8 mouse cellular contexts compared by ENCODE assay signal in the genomic region with DNA sequence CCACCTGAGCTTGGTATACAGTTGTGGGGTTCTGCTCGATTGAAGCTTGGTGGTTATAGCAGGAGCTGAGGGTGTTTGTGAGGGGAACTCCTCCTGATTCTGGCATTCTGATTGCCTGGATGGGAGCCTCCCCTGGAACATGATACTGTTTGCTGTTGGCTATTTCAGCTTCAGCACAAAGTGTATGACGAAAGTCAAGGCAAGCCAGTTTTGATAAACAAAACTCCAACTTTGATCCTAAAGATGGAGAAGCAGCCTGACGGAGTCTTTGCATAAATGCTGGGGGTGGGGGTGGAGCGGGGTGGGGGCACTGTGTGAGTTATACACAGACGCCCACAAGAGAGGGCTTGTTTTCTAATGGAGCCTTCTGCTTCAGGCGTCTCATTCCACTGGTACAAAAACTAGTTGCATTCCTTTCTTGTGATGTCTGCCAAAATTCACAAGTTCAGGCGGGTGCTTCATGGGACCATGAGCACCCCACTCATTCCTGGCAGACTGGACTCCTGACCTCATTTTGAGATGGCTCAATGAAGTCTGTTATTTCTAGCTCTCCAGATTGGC. TPM values are rescaled to one million over a fixed set of nuclear protein-coding genes. Genes with fewer than 3 reads are reported as not detected.
DNase-seq lines count a peak whose midpoint lies in the region; ATAC-seq and TF ChIP-seq lines count a peak whose summit lies in the region.

No protein-coding gene starts in this region.

- peak; percentile 5 to 30 for DNase-seq in adrenal gland, adult (ENCODE audit: inconsistent age in 2 of 2, low spot score in 1 of 2)
- no peak for DNase-seq in adrenal gland, postnatal 4 days (ENCODE audit: low spot score in 2 of 2)
- DNase-seq in ovary, postnatal 14 days (ENCODE audit: low spot score): peak; percentile 24
- no peak for DNase-seq in ovary, postnatal 10 days (ENCODE audit: low spot score)
- DNase-seq in kidney, adult 2 months: peak; percentile 90
- peak; percentile 12 for DNase-seq in mesoderm, embryonic 11.5 days (ENCODE audit: low read depth, low spot score)
- DNase-seq in midbrain, embryonic 14.5 days: no peak

- 19% methylated on average over 7 of the region's 7 CpGs for WGBS in kidney, adult 2 months
- WGBS in midbrain, embryonic 14.5 days: 71% methylated on average over 7 of the region's 7 CpGs

- no peak for TF ChIP-seq POLR2A in kidney, adult 2 months (IDR thresholded peaks at IDR 0.05; ENCODE audit: low read depth, low read length)

- no peaks in the 10 kb centered on the region for H3K27me3 ChIP-seq in kidney, adult 2 months (replicated peaks; ENCODE audit: control insufficient read depth, insufficient read depth, low read length)
- H3K27me3 ChIP-seq in midbrain, embryonic 14.5 days (ENCODE audit: control insufficient read depth, insufficient read depth, low read length): no peaks in the 10 kb centered on the region

- ATAC-seq in monocyte, adult 5-6 weeks (replicated peaks; ENCODE audit: insufficient number of reproducible peaks, low FRiP score, low TSS enrichment, poor library complexity, severe bottlenecking): no peak
- ATAC-seq in midbrain, embryonic 14.5 days (ENCODE audit: low FRiP score, low TSS enrichment): no peak

- no peak overlapping the region for H3K4me2 ChIP-seq in midbrain, embryonic 14.5 days (ENCODE audit: low read length)

- no peak for TF ChIP-seq CTCF in kidney, adult 2 months (conservative IDR thresholded peaks at IDR 0.05; ENCODE audit: insufficient read depth, insufficient read length, low read depth, low read length)

- no peaks in the 10 kb centered on the region for H3K9me3 ChIP-seq in midbrain, embryonic 14.5 days (ENCODE audit: control insufficient read depth, low read length)

- peak overlapping the region; percentile 5; the same call in 1 of the 2 replicates for H3K27ac ChIP-seq in kidney, adult 2 months (ENCODE audit: insufficient read depth, low read depth, low read length)
- no peak overlapping the region for H3K27ac ChIP-seq in midbrain, embryonic 14.5 days (replicated peaks; ENCODE audit: low read depth, low read length)

- H3K4me3 ChIP-seq in kidney, adult 2 months (ENCODE audit: insufficient read depth, low read depth, low read length): no peak overlapping the region
- no peak overlapping the region for H3K4me3 ChIP-seq in midbrain, embryonic 14.5 days (replicated peaks; ENCODE audit: low read depth, low read length)

- no peaks in the 10 kb centered on the region for H3K36me3 ChIP-seq in kidney, adult 2 months (ENCODE audit: control insufficient read depth, insufficient read depth, low read length)
- no peaks in the 10 kb centered on the region for H3K36me3 ChIP-seq in midbrain, embryonic 14.5 days (ENCODE audit: control insufficient read depth, insufficient read depth, low read length)

- peaks cover 16% of the 10 kb centered on the region; the same call in 1 of the 2 replicates for H3K4me1 ChIP-seq in kidney, adult 2 months (ENCODE audit: control insufficient read depth, insufficient read depth, low read length)
- no peaks in the 10 kb centered on the region for H3K4me1 ChIP-seq in midbrain, embryonic 14.5 days (ENCODE audit: control insufficient read depth, insufficient read depth, low read length)

- H3K9ac ChIP-seq in midbrain, embryonic 14.5 days (replicated peaks; ENCODE audit: low read length): no peak overlapping the region

RNA-seq across cellular contexts. Expression of a gene that starts 30.2 kb away (rescaled TPM):
- 100 to 1,000 TPM; 275 to 276 TPM for total RNA-seq in adrenal gland, postnatal 4 days (2021)
- polyA plus RNA-seq in kidney, adult 2 months (2012; rRNA removed): 344 and 370 TPM in 2 replicates
- total RNA-seq in monocyte, adult 5-6 weeks (2017): 28.5 to 79.3 TPM (median 45.6 TPM) in 3 replicates
- 117 and 130 TPM in 2 replicates for polyA plus RNA-seq in midbrain, embryonic 14.5 days (2014; fragmentation: Nextera tagmentation; extraction: Ambion mirVana)

RNA-seq across cellular contexts. Expression of a gene that starts 31.2 kb away (rescaled TPM):
- total RNA-seq in adrenal gland, postnatal 4 days (2021): 1 to 10 TPM; 4.5 to 5.2 TPM
- 10.4 and 12.7 TPM in 2 replicates for polyA plus RNA-seq in kidney, adult 2 months (2012; rRNA removed)
- total RNA-seq in monocyte, adult 5-6 weeks (2017): 0.43 to 2.3 TPM (median 2.0 TPM) in 3 replicates
- 20.2 and 22.0 TPM in 2 replicates for polyA plus RNA-seq in midbrain, embryonic 14.5 days (2014; fragmentation: Nextera tagmentation; extraction: Ambion mirVana)

Comparison
In these comparisons a context has a peak if more than half of its experiments do, and no peak if none do; other contexts are left out.
1. DNase-seq: peak in adrenal gland, adult (2 of 2), ovary, postnatal 14 days (single experiment), kidney, adult 2 months (single experiment) and mesoderm, embryonic 11.5 days (single experiment); none in adrenal gland, postnatal 4 days (0 of 2), ovary, postnatal 10 days (single experiment) and midbrain, embryonic 14.5 days (single experiment).